Mouse (Mus musculus): ENCODE results near the gene Pamr1.

The Pamr1 gene

GRCm38 (mm10) chr2:102598911-102599721, 49.3 kb downstream of the Pamr1 start:
- no peak for DNase-seq (ENCODE audit: low read depth)

GRCm38 (mm10) chr2:102600516-102600915, 50.7 kb downstream of the Pamr1 start:
- no peak for DNase-seq (ENCODE audit: low read depth)

- DNase-seq (ENCODE audit: low read depth): no peak
Observed at GRCm38 (mm10) chr2:102610485-102610884, 60.7 kb downstream of the Pamr1 start.

GRCm38 (mm10) chr2:102616637-102617036, 66.8 kb downstream of the Pamr1 start:
- no peak for DNase-seq (ENCODE audit: low read depth)

GRCm38 (mm10) chr2:102620744-102621429, 71.1 kb downstream of the Pamr1 start:
- no peak for DNase-seq (ENCODE audit: low read depth)

GRCm38 (mm10) chr2:102622176-102622575, 72.4 kb downstream of the Pamr1 start:
- no peak for DNase-seq (ENCODE audit: low read depth)

GRCm38 (mm10) chr2:102622943-102623342, 73.1 kb downstream of the Pamr1 start:
- DNase-seq (ENCODE audit: low read depth): no peak

- no peak for DNase-seq (ENCODE audit: low read depth)
Observed at GRCm38 (mm10) chr2:102624538-102624937, 74.7 kb downstream of the Pamr1 start.

GRCm38 (mm10) chr2:102632361-102632760, 82.5 kb downstream of the Pamr1 start:
- no peak for DNase-seq (ENCODE audit: low read depth)

GRCm38 (mm10) chr2:102634010-102634409, 84.2 kb downstream of the Pamr1 start:
- DNase-seq (ENCODE audit: low read depth): no peak

- DNase-seq (ENCODE audit: low read depth): no peak
Observed at GRCm38 (mm10) chr2:102635523-102636060, 85.8 kb downstream of the Pamr1 start.

- no peak for DNase-seq (ENCODE audit: low read depth)
Observed at GRCm38 (mm10) chr2:102636116-102636600, 86.3 kb downstream of the Pamr1 start.

- no peak for DNase-seq (ENCODE audit: low read depth)
Observed at GRCm38 (mm10) chr2:102638140-102638539, 88.3 kb downstream of the Pamr1 start.

GRCm38 (mm10) chr2:102638690-102639089, 88.9 kb downstream of the Pamr1 start:
- no peak for DNase-seq (ENCODE audit: low read depth)

- no peak for DNase-seq (ENCODE audit: low read depth)
Observed at GRCm38 (mm10) chr2:102648845-102649500, 99.2 kb downstream of the Pamr1 start.

- no peak for DNase-seq (ENCODE audit: low read depth)
Observed at GRCm38 (mm10) chr2:102650322-102650721, 100.5 kb downstream of the Pamr1 start.

- DNase-seq (ENCODE audit: low read depth): no peak
Observed at GRCm38 (mm10) chr2:102655966-102656725, 106.3 kb downstream of the Pamr1 start.

GRCm38 (mm10) chr2:102657726-102658125, 107.9 kb downstream of the Pamr1 start:
- no peak for DNase-seq (ENCODE audit: low read depth)

GRCm38 (mm10) chr2:102658163-102658660, 108.4 kb downstream of the Pamr1 start, which contains the start of gene Slc1a2:
Slc1a2 (plus strand) TSS chr2:102658659.
- DNase-seq (ENCODE audit: low read depth): no peak

GRCm38 (mm10) chr2:102658661-102659520, 109.1 kb downstream of the Pamr1 start:
- no peak for DNase-seq (ENCODE audit: low read depth)

GRCm38 (mm10) chr2:102659521-102659830, 109.7 kb downstream of the Pamr1 start:
- no peak for DNase-seq (ENCODE audit: low read depth)

Measured in naive thymus-derived CD4-positive, alpha-beta T cell, adult 2 months (primary cell).